Mouse (Mus musculus) regulatory T cell (primary cell): ENCODE measurements at regions not wholly inside any gene's neighbourhood (a gene's known extent, or its start where the extent isn't known, plus 50 kb on each side); places are given as distances from the start of the nearest gene placed in this dataset.

ENCODE experiments used
- in situ Hi-C: fragments of 300-600 bp; cut with MboI, MseI; formaldehyde crosslinking; loops from one replicate; pipeline ENCODE4 v1.15.1; 2025; ENCODE audit warnings: high pct_unique_total_duplicates

GRCm38 (mm10) chr7:135966231-135966630, 250.1 kb upstream of the Mki67 start:
- in situ Hi-C loops = no loop called here

GRCm38 (mm10) chr7:135968638-135969037, 252.5 kb upstream of the Mki67 start:
- in situ Hi-C loops = no loop called here

- in situ Hi-C loops = no loop called here
Observed at GRCm38 (mm10) chr7:135986021-135986420, 269.9 kb upstream of the Mki67 start.

GRCm38 (mm10) chr7:135990321-135990720, 274.2 kb upstream of the Mki67 start:
- in situ Hi-C loops = no loop called here

- in situ Hi-C loops = no loop called here
Observed at GRCm38 (mm10) chr7:135996896-135997295, 280.7 kb upstream of the Mki67 start.

- in situ Hi-C loops = no loop called here
Observed at GRCm38 (mm10) chr7:135997640-135998039, 281.5 kb upstream of the Mki67 start.

- in situ Hi-C loops = no loop called here
Observed at GRCm38 (mm10) chr7:136002382-136002781, 286.2 kb upstream of the Mki67 start.

- in situ Hi-C loops = no loop called here
Observed at GRCm38 (mm10) chr7:136003291-136003690, 287.1 kb upstream of the Mki67 start.

GRCm38 (mm10) chr7:136007796-136008455, 291.8 kb upstream of the Mki67 start:
- in situ Hi-C loops = no loop called here

GRCm38 (mm10) chr7:136008486-136008885, 292.3 kb upstream of the Mki67 start:
- in situ Hi-C loops = no loop called here

- in situ Hi-C loops = no loop called here
Observed at GRCm38 (mm10) chr7:136010013-136010412, 293.9 kb upstream of the Mki67 start.

- in situ Hi-C loops = no loop called here
Observed at GRCm38 (mm10) chr7:136014706-136015105, 298.5 kb upstream of the Mki67 start.

- in situ Hi-C loops = no loop called here
Observed at GRCm38 (mm10) chr7:136016918-136017317, 300.8 kb upstream of the Mki67 start.

GRCm38 (mm10) chr7:136020577-136020976, 304.4 kb upstream of the Mki67 start:
- in situ Hi-C loops = no loop called here

GRCm38 (mm10) chr7:136021071-136021470, 304.9 kb upstream of the Mki67 start:
- in situ Hi-C loops = no loop called here

- in situ Hi-C loops = no loop called here
Observed at GRCm38 (mm10) chr7:136022781-136023448, 306.8 kb upstream of the Mki67 start.

- in situ Hi-C loops = no loop called here
Observed at GRCm38 (mm10) chr7:136026451-136026850, 310.3 kb upstream of the Mki67 start.

- in situ Hi-C loops = no loop called here
Observed at GRCm38 (mm10) chr7:136032026-136032425, 315.9 kb upstream of the Mki67 start.

- in situ Hi-C loops = no loop called here
Observed at GRCm38 (mm10) chr7:136033536-136033935, 317.4 kb upstream of the Mki67 start.

- in situ Hi-C loops = no loop called here
Observed at GRCm38 (mm10) chr7:136035735-136036134, 319.6 kb upstream of the Mki67 start.

- in situ Hi-C loops = no loop called here
Observed at GRCm38 (mm10) chr7:136038072-136038471, 321.9 kb upstream of the Mki67 start.

- in situ Hi-C loops = no loop called here
Observed at GRCm38 (mm10) chr7:136038906-136039305, 322.7 kb upstream of the Mki67 start.

- in situ Hi-C loops = no loop called here
Observed at GRCm38 (mm10) chr7:136041921-136042320, 325.8 kb upstream of the Mki67 start.
